Mouse (Mus musculus) Muller cell, postnatal 12 days (primary cell): ENCODE measurements around the gene Atg4a-ps.
"Not testable (repeated sequence)": the region's sequence is repeated elsewhere in the genome, so short reads cannot be mapped to it uniquely, and the experiment has no call there.

Experiments used
- DNase-seq: peaks from one replicate; pipeline ENCODE4 v3.0.0-alpha.2; 2015; ENCODE audit errors: inconsistent ontology term

Atg4a-ps gene

GRCm38 (mm10) chr3:103645968-103646367, at the start of gene Atg4a-ps:
Gene Atg4a-ps, minus strand, starts transcription at chr3:103646068.
- DNase-seq: not testable (repeated sequence)

GRCm38 (mm10) chr3:103695556-103695955, 49.7 kb upstream of the Atg4a-ps start:
- DNase-seq: peak; percentile 50

- peak; percentile 11 for DNase-seq
These were observed 44.6 kb upstream of the Atg4a-ps start for GRCm38 (mm10) chr3:103690506-103690905.

GRCm38 (mm10) chr3:103689043-103689442, 43.2 kb upstream of the Atg4a-ps start:
- DNase-seq: no peak

GRCm38 (mm10) chr3:103683966-103684319, 38.1 kb upstream of the Atg4a-ps start:
- no peak for DNase-seq

- DNase-seq: peak; percentile 33
These were observed 37.5 kb upstream of the Atg4a-ps start for GRCm38 (mm10) chr3:103683234-103683965.

- DNase-seq: peak; percentile 23
These were observed 36.6 kb upstream of the Atg4a-ps start for GRCm38 (mm10) chr3:103682473-103682872.

GRCm38 (mm10) chr3:103678811-103679210, 32.9 kb upstream of the Atg4a-ps start:
- no peak for DNase-seq

- DNase-seq: no peak
These were observed 26.8 kb upstream of the Atg4a-ps start for GRCm38 (mm10) chr3:103672716-103673115.

- DNase-seq: no peak
These were observed 26.2 kb upstream of the Atg4a-ps start for GRCm38 (mm10) chr3:103672113-103672512.

- no peak for DNase-seq
These were observed 17.5 kb upstream of the Atg4a-ps start for GRCm38 (mm10) chr3:103663385-103663784.

- DNase-seq: no peak
These were observed 15.8 kb upstream of the Atg4a-ps start for GRCm38 (mm10) chr3:103661714-103662113.

GRCm38 (mm10) chr3:103660012-103660411, 14.1 kb upstream of the Atg4a-ps start:
- no peak for DNase-seq

GRCm38 (mm10) chr3:103650406-103650805, 4.5 kb upstream of the Atg4a-ps start:
- peak; percentile 82 for DNase-seq

GRCm38 (mm10) chr3:103649716-103650115, 3.8 kb upstream of the Atg4a-ps start:
- no peak for DNase-seq

- DNase-seq: no peak
These were observed 2.6 kb upstream of the Atg4a-ps start for GRCm38 (mm10) chr3:103648486-103648885.

GRCm38 (mm10) chr3:103647164-103647867, 1.4 kb upstream of the Atg4a-ps start:
- DNase-seq: no peak

GRCm38 (mm10) chr3:103641301-103641700, 4.6 kb downstream of the Atg4a-ps start:
- no peak for DNase-seq

- peak; percentile 77 for DNase-seq
These were observed 5.6 kb downstream of the Atg4a-ps start for GRCm38 (mm10) chr3:103640226-103640803.

GRCm38 (mm10) chr3:103637641-103638040, 8.2 kb downstream of the Atg4a-ps start:
- DNase-seq: peak; percentile 25

- no peak for DNase-seq
These were observed 11.6 kb downstream of the Atg4a-ps start for GRCm38 (mm10) chr3:103634256-103634655.

- peak; percentile 17 for DNase-seq
These were observed 12.0 kb downstream of the Atg4a-ps start for GRCm38 (mm10) chr3:103633831-103634230.

GRCm38 (mm10) chr3:103633124-103633523, 12.7 kb downstream of the Atg4a-ps start:
- DNase-seq: no peak
